Mouse (Mus musculus): ENCODE data around the gene Plod3.

DNA sequence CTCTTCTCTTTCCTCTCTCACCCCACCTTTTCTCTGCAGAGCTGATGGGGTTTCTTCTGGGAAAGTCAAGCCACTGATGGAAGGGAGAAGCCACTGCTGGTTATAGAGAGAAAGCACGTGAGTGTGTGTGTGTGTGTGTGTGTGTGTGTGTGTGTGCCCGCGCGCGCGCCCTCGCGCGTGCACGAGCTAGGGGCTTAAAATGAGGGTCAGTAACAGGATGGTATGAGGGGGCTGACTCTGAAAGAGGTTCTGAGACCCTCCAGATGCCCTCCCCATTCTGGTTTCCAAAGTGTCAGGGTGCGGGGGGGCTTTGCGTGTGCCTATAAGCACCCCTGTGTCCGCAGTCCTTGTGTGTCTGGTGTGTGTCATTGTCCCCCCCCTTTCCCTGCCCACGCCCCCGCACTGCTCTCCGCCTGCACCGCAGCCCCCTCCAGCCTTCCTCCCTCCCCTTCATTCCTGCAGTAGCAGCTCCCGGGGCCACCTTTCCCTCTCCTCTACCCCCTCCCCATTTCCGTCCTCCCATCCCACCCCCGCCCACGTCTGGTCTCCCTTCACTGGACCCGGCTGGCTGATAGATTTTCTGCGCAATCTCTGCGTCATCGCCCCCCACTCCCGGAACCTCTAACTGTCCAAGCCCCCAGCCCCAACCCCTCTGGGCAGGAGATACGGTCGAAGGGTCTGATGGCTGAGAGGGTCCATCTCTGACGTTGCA, 41.9 kb downstream of the Plod3 start:
- no peak for TF ChIP-seq POLR2A (IDR thresholded peaks at IDR 0.05; ENCODE audit: low read depth, low read length)
- no peak for TF ChIP-seq CTCF (IDR thresholded peaks at IDR 0.05; ENCODE audit: extremely low read depth, insufficient read length, insufficient replicate concordance, low read depth, low read length)
